22 mouse cellular contexts compared by ENCODE assay signal in the genomic region with DNA sequence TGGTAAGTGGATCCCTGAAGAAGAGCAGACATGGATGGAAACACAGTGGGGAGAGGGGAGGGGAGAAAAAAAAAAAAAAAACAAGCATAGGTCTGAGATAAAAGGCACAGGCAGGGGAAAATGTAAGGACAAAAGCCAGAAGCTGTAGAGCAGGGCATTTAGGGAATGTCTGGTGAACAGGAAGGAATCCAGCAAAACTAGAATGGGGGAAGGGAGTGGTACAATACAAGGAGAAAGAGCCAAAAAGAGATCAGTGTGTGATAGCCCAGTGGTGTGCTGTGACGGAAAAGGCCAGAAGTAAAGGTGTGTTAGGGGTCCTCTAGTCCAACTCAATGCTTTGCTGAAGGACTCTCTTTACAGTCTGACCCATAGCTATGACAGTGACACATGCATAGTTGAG.
"Had no signal": no experiment of that assay in that cellular context is flagged by ENCODE, and none has a peak within 500 bp of the region (broad histone marks: within the 10 kb centered on the region; RNA-seq: fewer than 3 reads in every experiment).

No protein-coding gene starts in this region.

- H3K4me2 ChIP-seq: limb, embryonic 13.5 days; liver, embryonic 12.5 days; liver, embryonic 15.5 days; lung, embryonic 15.5 days; midbrain, embryonic 12.5 days; midbrain, embryonic 15.5 days; neural tube, embryonic 13.5 days had no signal

- H3K4me1 ChIP-seq: limb, embryonic 10.5 days; limb, embryonic 13.5 days; liver, embryonic 12.5 days; liver, embryonic 15.5 days; lung, embryonic 15.5 days; midbrain, embryonic 12.5 days; midbrain, embryonic 15.5 days; neural tube, embryonic 13.5 days had no signal

- H3K27ac ChIP-seq: layer of hippocampus, adult 2 months; limb, embryonic 10.5 days; limb, embryonic 13.5 days; liver, embryonic 12.5 days; liver, embryonic 15.5 days; lung, embryonic 15.5 days; midbrain, embryonic 12.5 days; midbrain, embryonic 15.5 days; neural tube, embryonic 13.5 days; stomach, postnatal 0 days had no signal

- H3K9me3 ChIP-seq: limb, embryonic 10.5 days; limb, embryonic 13.5 days; liver, embryonic 12.5 days; liver, embryonic 15.5 days; lung, embryonic 15.5 days; midbrain, embryonic 12.5 days; midbrain, embryonic 15.5 days; neural tube, embryonic 13.5 days had no signal

- H3K4me3 ChIP-seq: layer of hippocampus, adult 2 months; limb, embryonic 10.5 days; limb, embryonic 13.5 days; liver, embryonic 12.5 days; liver, embryonic 15.5 days; lung, embryonic 15.5 days; midbrain, embryonic 12.5 days; midbrain, embryonic 15.5 days; myocyte; neural tube, embryonic 13.5 days had no signal

- H3K36me3 ChIP-seq: limb, embryonic 10.5 days; limb, embryonic 13.5 days; liver, embryonic 12.5 days; liver, embryonic 15.5 days; lung, embryonic 15.5 days; midbrain, embryonic 12.5 days; midbrain, embryonic 15.5 days; neural tube, embryonic 13.5 days had no signal

- H3K27me3 ChIP-seq: limb, embryonic 13.5 days; liver, embryonic 12.5 days; liver, embryonic 15.5 days; lung, embryonic 15.5 days; midbrain, embryonic 12.5 days; midbrain, embryonic 15.5 days; neural tube, embryonic 13.5 days had no signal

- ATAC-seq: intestine, embryonic 16.5 days; liver, embryonic 12.5 days; midbrain, embryonic 15.5 days had no signal

- DNase-seq: kidney, adult 18-20 months; kidney, adult 9 months; kidney, postnatal 14 days; kidney, postnatal 4 days; layer of hippocampus, adult 9-11 months; liver; lung, adult 18-20 months; lung, postnatal 36 days; right cerebral cortex, postnatal 4 days; thymus, postnatal 25 days had no signal

- H3K9ac ChIP-seq: limb, embryonic 13.5 days; liver, embryonic 12.5 days; liver, embryonic 15.5 days; lung, embryonic 15.5 days; midbrain, embryonic 12.5 days; midbrain, embryonic 15.5 days; neural tube, embryonic 13.5 days had no signal
